Mouse (Mus musculus) spleen, adult 2 months (tissue): ENCODE data around the gene Scn8a.

ENCODE experiments used
- CTCF ChIP-seq: fragments of 200-500 bp; IDR thresholded peaks from 2 replicates; pipeline ENCODE4 v1.5.1; 2011; ENCODE audit warnings: mild to moderate bottlenecking, inconsistent platforms; ENCODE audit not compliant: insufficient read depth, insufficient read length, insufficient replicate concordance; ENCODE audit errors: extremely low read depth
- POLR2A ChIP-seq: fragments of 200-500 bp; IDR thresholded peaks from 2 replicates; pipeline ENCODE4 v1.6.1; 2011; ENCODE audit warnings: low read depth, low read length, inconsistent platforms

DNA sequence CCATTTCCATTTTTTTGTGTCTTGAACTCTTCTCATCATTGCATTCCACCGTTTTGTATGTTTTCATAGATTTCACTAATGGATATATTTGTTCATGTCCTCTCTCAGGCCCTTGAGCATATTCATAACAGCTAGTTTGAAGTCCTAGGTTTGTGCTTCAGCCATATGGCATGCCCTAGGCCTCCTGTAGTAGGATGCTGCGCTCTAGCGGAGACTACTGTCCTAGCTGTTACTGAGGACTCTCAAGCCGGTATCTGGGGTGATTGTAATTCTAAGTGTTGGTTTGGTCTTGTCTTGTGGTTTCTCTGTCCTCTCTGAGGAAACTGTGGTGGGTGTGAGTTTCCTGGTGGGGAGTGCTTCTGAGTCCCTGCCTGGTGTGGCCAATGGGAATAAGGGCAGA, 127.4 kb downstream of the Scn8a start:
- TF ChIP-seq CTCF (no peak), POLR2A (no peak)
